Mouse (Mus musculus) cortical plate, adult 2 months (tissue): ENCODE measurements at regions not wholly inside any gene's neighbourhood (a gene's known extent, or its start where the extent isn't known, plus 50 kb on each side); places are given as distances from the start of the nearest gene placed in this dataset.

Source experiments
- CTCF ChIP-seq: fragments of 200-500 bp; IDR thresholded peaks from 2 replicates; pipeline ENCODE4 v1.5.1; 2011; ENCODE audit warnings: mild to moderate bottlenecking, control low read depth, low read length; ENCODE audit not compliant: insufficient read depth; ENCODE audit errors: extremely low read depth
- POLR2A ChIP-seq: fragments of 200-500 bp; IDR thresholded peaks from 2 replicates; pipeline ENCODE4 v1.6.1; 2011; ENCODE audit warnings: mild to moderate bottlenecking, low read length, control low read depth; ENCODE audit not compliant: insufficient read depth; ENCODE audit errors: extremely low read depth

GRCm38 (mm10) chr10:105638500-105638899 is 64.2 kb upstream of the Tmtc2 start:
- TF ChIP-seq CTCF (no peak), POLR2A (no peak)
